Mouse (Mus musculus) ovary, postnatal 14 days (tissue): ENCODE measurements around the gene Evi5.
A peak's percentile ranks its signal among the peaks of the same experiment; 100 is the strongest.

Experiments used
- DNase-seq: peaks from one replicate; pipeline ENCODE4 v3.0.0; 2022; ENCODE audit warnings: low spot score

The Evi5 gene

GRCm38 (mm10) chr5:107873330-107873729 is 1.6 kb downstream of the Evi5 start:
- no peak for DNase-seq

- no peak for DNase-seq
These were observed 5.2 kb downstream of the Evi5 start for GRCm38 (mm10) chr5:107869701-107870100.

- DNase-seq, result peak; percentile 82
These were observed 5.9 kb downstream of the Evi5 start for GRCm38 (mm10) chr5:107868905-107869424.

GRCm38 (mm10) chr5:107867970-107868904 is 6.7 kb downstream of the Evi5 start:
- peak; percentile 33 for DNase-seq

- no peak for DNase-seq
These were observed 8.5 kb downstream of the Evi5 start for GRCm38 (mm10) chr5:107866127-107867126.

- no peak for DNase-seq
These were observed 10.9 kb downstream of the Evi5 start for GRCm38 (mm10) chr5:107863971-107864370.

- no peak for DNase-seq
These were observed 15.9 kb downstream of the Evi5 start for GRCm38 (mm10) chr5:107858963-107859362.

GRCm38 (mm10) chr5:107855546-107855945 is 19.4 kb downstream of the Evi5 start:
- no peak for DNase-seq

- no peak for DNase-seq
These were observed 20.4 kb downstream of the Evi5 start for GRCm38 (mm10) chr5:107854556-107854955.

GRCm38 (mm10) chr5:107853807-107854206 is 21.1 kb downstream of the Evi5 start:
- no peak for DNase-seq

GRCm38 (mm10) chr5:107848964-107849363 is 25.9 kb downstream of the Evi5 start:
- DNase-seq, result no peak

- no peak for DNase-seq
These were observed 27.1 kb downstream of the Evi5 start for GRCm38 (mm10) chr5:107847817-107848216.

- no peak for DNase-seq
These were observed 27.6 kb downstream of the Evi5 start for GRCm38 (mm10) chr5:107847349-107847748.

- DNase-seq, result no peak
These were observed 34.2 kb downstream of the Evi5 start for GRCm38 (mm10) chr5:107840549-107841238.

GRCm38 (mm10) chr5:107838891-107839644 is 35.8 kb downstream of the Evi5 start:
- DNase-seq, result no peak

- no peak for DNase-seq
These were observed 40.6 kb downstream of the Evi5 start for GRCm38 (mm10) chr5:107834287-107834686.

GRCm38 (mm10) chr5:107831351-107831750 is 43.6 kb downstream of the Evi5 start:
- no peak for DNase-seq

- DNase-seq, result no peak
These were observed 44.8 kb downstream of the Evi5 start, which contains the start of gene Ube2d2b for GRCm38 (mm10) chr5:107829998-107830560. TSS of gene Ube2d2b (plus strand) at chr5:107830099.

GRCm38 (mm10) chr5:107822521-107822920 is 52.4 kb downstream of the Evi5 start:
- no peak for DNase-seq

GRCm38 (mm10) chr5:107814651-107815050 is 60.3 kb downstream of the Evi5 start:
- no peak for DNase-seq
